Mouse (Mus musculus) stomach, embryonic 15.5 days (tissue): Measurements from ENCODE around the gene Rom1. TPM values are rescaled to one million over a fixed set of nuclear protein-coding genes. Genes with fewer than 3 reads are reported as not detected.

Experiments
- ATAC-seq: fragments of 200-750 bp; cut with Nextera tagmentation; 2 replicates; pipeline ENCODE4 v1.8.0; 2017; ENCODE audit warnings: low read depth, moderate number of reproducible peaks, moderate TSS enrichment; ENCODE audit not compliant: insufficient read depth, low FRiP score
- H3K27ac ChIP-seq: fragments of 300-500 bp; sonication (generic); 2 replicates; pipeline ENCODE4 v1.5.1; 2015; ENCODE audit warnings: mild to moderate bottlenecking, inconsistent platforms
- H3K27me3 ChIP-seq: fragments of 300-500 bp; sonication (generic); replicated peaks from 2 replicates; pipeline ENCODE4 v1.6.1; 2015; ENCODE audit warnings: inconsistent platforms
- H3K36me3 ChIP-seq: fragments of 300-500 bp; sonication (generic); 2 replicates; pipeline ENCODE4 v1.6.1; 2015; ENCODE audit warnings: inconsistent platforms
- H3K4me1 ChIP-seq: fragments of 300-500 bp; sonication (generic); 2 replicates; pipeline ENCODE4 v1.6.1; 2015; ENCODE audit warnings: inconsistent platforms
- H3K4me2 ChIP-seq: fragments of 300-500 bp; sonication (generic); 2 replicates; pipeline ENCODE4 v1.6.1; 2015; ENCODE audit warnings: mild to moderate bottlenecking, inconsistent platforms
- H3K4me3 ChIP-seq: fragments of 300-500 bp; sonication (generic); replicated peaks from 2 replicates; pipeline ENCODE4 v1.5.1; 2015; ENCODE audit warnings: inconsistent platforms
- H3K9ac ChIP-seq: fragments of 300-500 bp; sonication (generic); 2 replicates; pipeline ENCODE4 v1.6.1; 2015; ENCODE audit warnings: inconsistent platforms
- H3K9me3 ChIP-seq: fragments of 300-500 bp; sonication (generic); 2 replicates; pipeline ENCODE4 v1.6.1; 2016; ENCODE audit warnings: inconsistent platforms
- WGBS: fragments of 180-500 bp; shearing (Covaris S2); methylation state at CpG from one replicate; pipeline ENCODE4 v1.1.7; 2015; 5-methylcytosine and 5-hydroxymethylcytosine counted together
- polyA plus RNA-seq: library from polyadenylated mRNA; unstranded; fragments of >200 nt; fragmentation: Nextera tagmentation; extraction: Ambion mirVana; gene quantifications from 2 replicates; pipeline ENCODE4 v1.2.1, GENCODE M21; 2015

Gene Rom1
- polyA plus RNA-seq, 1 experiment from 2014 or later = 3.4 TPM

DNA sequence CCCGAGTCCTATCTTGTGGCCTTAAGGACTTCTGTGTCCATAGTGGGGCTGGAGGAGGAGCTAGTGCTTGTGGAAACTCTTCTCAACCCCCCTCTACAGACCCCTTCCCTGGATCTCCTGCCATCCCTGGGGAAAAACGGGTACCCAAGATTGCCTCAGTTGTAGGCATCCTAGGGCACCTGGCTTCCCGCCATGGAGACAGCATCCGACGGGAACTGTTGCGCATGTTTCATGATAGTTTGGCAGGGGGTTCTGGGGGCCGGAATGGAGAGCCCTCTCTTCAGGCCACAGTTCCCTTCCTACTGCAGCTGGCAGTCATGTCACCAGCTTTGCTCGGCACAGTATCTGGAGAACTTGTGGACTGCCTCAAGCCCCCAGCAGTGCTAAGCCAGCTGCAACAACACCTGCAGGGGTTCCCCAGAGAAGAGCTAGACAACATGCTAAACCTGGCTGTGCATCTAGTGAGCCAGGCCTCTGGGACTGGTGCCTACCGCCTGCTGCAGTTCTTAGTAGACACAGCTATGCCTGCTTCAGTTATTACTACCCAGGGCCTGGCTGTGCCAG, 33.7 kb downstream of the Rom1 start:
- Histone ChIP-seq H3K4me2 (no peak overlapping the region), H3K36me3 (peaks cover 15% of the 10 kb centered on the region), H3K9me3 (no peaks in the 10 kb centered on the region), H3K9ac (no peak overlapping the region), H3K4me1 (peaks cover 33% of the 10 kb centered on the region), H3K27ac (no peak overlapping the region), H3K27me3 (no peaks in the 10 kb centered on the region), H3K4me3 (no peak overlapping the region)
- WGBS = 89% methylated on average over 9 of the region's 9 CpGs
- ATAC-seq = no peak

DNA sequence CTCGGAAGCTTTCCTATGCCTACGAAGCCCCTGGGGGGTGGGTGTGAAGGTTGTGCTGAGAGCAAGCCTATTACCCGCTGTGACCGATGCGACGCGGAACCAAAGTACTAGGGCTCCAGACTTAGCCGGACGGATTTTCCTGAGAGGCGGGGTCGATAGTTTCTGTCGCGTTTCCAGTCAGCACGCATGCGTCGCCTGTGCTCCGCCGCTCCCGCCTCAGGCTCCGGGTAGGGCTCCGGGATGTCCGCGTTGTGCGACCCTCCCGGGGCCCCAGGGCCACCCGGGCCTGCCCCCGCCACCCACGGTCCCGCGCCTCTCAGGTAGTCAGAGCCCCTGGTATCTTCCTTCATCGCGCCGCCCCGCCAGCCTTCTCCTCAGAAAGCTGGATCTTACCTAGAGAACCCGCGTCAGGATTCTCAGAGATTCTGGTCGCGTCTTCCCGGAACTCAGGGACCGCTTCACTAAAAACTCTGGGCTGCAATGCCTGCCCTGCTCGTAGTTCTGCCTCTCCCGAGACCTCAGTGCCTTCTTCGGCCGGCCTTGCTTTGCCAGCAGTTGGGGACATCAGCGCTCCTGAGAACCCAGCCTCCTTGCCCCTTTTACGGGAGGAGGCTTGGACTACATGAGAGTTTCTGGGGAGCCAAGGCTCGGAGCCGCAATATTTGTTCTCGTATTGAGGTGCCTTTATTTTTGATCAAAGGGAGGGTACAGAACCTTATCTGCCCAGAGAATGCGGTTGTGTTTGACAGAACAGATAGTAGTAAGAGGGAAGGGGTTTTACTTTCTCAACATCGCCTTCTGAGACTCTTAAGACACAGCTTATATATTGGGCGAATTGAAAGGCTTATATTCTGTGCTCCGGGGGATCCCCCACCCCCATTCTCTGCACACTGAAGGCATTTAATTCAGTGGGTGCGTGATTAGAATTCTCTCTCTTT, 36.1 kb downstream of the Rom1 start, which contains the start of gene Ints5:
Gene Ints5, plus strand, starts transcription at position 177 of the 938 bp plus-strand sequence.
- Histone ChIP-seq H3K36me3 (peaks cover 16% of the 10 kb centered on the region), H3K27ac (peak within 1 kb of the TSS; percentile 86), H3K4me2 (peak within 1 kb of the TSS; percentile 65), H3K4me3 (peak within 1 kb of the TSS; percentile 90), H3K9ac (peak within 1 kb of the TSS; percentile 95), H3K27me3 (no peaks in the 10 kb centered on the region), H3K9me3 (no peaks in the 10 kb centered on the region), H3K4me1 (peaks cover 30% of the 10 kb centered on the region)
- ATAC-seq = peak; percentile 54
- WGBS = 2% methylated on average over 54 of the region's 54 CpGs

DNA sequence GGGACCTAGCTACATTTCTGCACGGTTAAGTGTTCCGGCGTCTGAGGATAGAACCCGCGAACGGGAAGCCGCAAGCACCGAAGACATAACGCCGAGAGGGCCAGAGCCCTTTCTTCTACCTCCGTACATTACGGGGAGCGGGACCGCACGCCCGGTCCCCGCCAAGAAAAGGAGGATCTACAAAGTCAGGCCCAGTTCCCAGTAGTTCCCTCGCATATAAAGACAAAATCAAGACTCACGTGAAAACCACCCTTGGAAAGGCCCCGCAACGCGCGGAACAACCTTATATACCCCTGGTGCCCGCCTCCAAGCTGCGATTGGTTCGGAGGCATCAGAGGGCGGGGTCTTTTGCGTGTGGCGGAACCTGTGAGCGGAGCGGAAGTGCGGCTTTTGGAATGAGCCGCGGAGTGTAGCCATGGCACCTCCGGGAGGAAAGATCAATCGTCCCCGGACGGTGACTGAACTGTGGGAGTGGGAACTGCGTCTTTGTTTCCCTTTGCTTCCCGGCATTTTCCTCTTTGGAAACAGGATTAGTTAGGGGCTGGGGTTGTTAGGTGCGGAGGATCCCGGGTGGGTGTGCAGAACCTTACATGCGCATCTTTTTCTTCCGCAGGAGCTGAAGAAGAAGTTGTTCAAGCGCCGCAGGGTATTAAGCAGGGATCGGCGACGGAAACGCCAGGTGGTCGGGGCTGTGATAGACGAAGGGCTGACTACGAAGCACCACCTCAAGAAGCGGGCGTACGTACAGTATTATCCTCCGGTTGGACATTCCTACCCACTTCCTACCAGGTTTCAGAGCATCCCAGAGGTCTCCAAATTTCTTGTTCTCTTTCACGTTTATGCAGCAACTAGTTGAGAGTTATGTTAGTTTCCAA, 40.4 kb downstream of the Rom1 start, which contains the start of the genes 1810009A15Rik and Gm49416:
Gene 1810009A15Rik, plus strand, starts transcription at position 343 of the 875 bp plus-strand sequence.
Gene Gm49416, plus strand, starts transcription at position 416 of the 875 bp plus-strand sequence.
- ATAC-seq = peak; percentile 95
- Histone ChIP-seq H3K4me3 (peak within 1 kb of the TSS; percentile 59), H3K9ac (peak within 1 kb of the TSS; percentile 55; the same call in 1 of the 2 replicates), H3K27me3 (no peaks in the 10 kb centered on the region), H3K4me1 (peaks cover 9% of the 10 kb centered on the region), H3K9me3 (no peaks in the 10 kb centered on the region), H3K27ac (peak within 1 kb of the TSS; percentile 85), H3K4me2 (peak within 1 kb of the TSS; percentile 57), H3K36me3 (0 out of 2 replicates have a peak, but pooled peaks cover 4% of the 10 kb centered on the region)
- WGBS = under 1% methylated on average over 58 of the region's 58 CpGs

DNA sequence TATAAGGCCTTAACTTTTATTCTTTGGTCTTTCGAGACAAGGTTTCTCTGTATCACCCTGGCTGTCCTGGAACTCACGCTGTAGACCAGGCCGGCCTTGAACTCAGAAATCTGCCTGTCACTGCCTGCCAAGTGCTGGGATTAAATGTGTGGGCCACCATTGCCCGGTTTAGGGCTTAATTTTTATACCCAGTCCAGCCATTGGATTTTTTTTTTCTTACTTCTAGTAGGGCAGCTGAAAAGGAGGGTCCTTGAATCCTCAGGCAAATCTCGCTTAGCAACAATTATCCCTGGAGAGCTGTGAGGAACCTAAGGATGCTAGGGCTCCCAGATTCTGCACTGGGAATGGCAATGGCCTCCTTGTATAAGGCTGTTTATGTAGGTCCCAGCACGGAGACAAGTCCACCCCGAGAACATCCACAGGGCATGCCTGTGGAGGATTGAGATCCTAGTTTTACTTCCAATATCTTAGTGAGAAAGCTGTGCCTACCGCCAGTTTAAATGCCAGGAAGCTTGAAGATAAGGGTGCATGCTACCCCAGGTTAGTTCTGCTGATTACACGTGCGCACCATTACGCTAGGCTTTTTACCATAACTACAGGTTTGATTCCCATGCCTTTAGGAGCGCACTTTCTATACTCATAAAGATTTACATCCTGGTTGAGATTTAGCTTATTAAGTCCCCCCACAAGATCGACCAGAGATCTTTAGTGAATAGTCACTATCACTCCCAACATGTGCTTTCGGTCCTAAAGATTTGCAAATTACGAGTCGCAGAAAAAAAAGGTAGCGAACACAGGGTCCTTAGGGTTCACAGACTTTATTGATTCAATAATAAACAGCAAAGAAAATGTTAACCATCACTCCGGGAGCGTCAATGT, 41.3 kb downstream of the Rom1 start:
- Histone ChIP-seq H3K36me3 (0 out of 2 replicates have a peak, but pooled peaks cover 4% of the 10 kb centered on the region), H3K27ac (peak overlapping the region; percentile 80), H3K4me2 (peak overlapping the region; percentile 57), H3K4me3 (peak overlapping the region; percentile 59), H3K9me3 (no peaks in the 10 kb centered on the region), H3K4me1 (peaks cover 6% of the 10 kb centered on the region; the same call in 1 of the 2 replicates), H3K9ac (peak overlapping the region; percentile 55; the same call in 1 of the 2 replicates), H3K27me3 (no peaks in the 10 kb centered on the region)
- ATAC-seq = no peak
- WGBS = 13% methylated on average over 19 of the region's 19 CpGs

DNA sequence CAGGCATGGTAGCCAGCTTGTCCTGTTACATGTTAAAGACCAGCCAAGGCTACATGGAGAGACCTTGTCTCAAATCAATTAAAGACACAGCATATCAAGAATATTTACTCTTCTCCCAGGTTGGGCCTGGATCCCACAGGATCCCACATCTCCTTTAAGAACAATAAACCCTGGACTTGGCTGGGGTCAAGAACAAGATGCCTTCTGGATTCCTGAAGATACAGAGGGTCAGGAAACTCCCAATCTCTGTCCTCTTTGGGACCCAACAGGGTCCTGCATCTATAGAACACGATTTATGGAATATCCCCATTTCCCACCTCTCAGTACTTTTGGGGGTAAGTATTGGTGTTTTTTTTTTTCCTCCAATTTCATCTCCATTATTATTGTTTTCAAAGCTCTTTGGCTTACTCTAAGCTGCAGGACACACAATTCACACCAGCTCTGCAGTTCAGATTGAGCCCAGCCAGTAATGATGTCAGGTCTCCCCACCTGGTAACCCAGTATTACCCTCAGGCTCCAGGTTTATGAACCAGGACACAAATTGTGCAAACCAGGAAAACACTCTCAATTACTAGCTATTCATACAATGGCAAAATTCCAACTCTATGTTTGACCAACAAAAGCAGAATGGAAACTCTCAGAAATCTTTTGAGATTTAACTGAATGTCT, 42.1 kb downstream of the Rom1 start:
- Histone ChIP-seq H3K27ac (peak overlapping the region; percentile 80), H3K4me2 (0 out of 2 replicates have a peak overlapping the region, but pooled peaks have one; percentile 57), H3K9ac (no peak overlapping the region), H3K9me3 (no peaks in the 10 kb centered on the region), H3K4me1 (peaks cover 6% of the 10 kb centered on the region; the same call in 1 of the 2 replicates), H3K4me3 (no peak overlapping the region), H3K36me3 (0 out of 2 replicates have a peak, but pooled peaks cover 4% of the 10 kb centered on the region), H3K27me3 (no peaks in the 10 kb centered on the region)
- 43% methylated on average over 1 of the region's 1 CpGs for WGBS
- no peak for ATAC-seq

DNA sequence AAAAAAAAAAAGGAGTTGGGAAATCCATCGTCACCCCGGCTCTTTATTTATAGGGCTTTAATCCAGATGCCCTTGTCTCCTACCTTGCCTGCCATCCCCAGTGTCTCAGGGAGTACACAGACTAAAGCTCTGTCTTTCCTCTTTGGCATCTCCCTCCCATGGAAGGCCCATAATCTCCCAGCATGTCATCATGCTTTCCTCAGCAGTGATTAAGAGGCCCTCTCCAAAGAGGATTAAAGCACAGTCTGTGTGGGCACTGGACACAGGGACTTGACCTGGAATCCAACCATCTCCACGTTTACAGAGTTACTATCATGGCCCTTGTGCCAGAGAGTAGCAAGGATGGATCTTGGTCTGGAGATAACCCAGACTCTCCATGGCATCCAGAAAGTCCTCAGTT, 45.5 kb downstream of the Rom1 start, which contains the start of the genes Lbhd1 and Gm49403:
Gene Lbhd1, plus strand, starts transcription at position 117 of the 400 bp plus-strand sequence.
Gene Gm49403, plus strand, starts transcription at position 315 of the 400 bp plus-strand sequence.
- H3K27ac ChIP-seq = no peak within 1 kb of the TSS
- ATAC-seq = no peak
- WGBS = 83% methylated on average over 3 of the region's 3 CpGs
- H3K9me3 ChIP-seq = no peaks in the 10 kb centered on the region
- no peak within 1 kb of the TSS for H3K4me3 ChIP-seq
- H3K4me1 ChIP-seq = peaks cover 9% of the 10 kb centered on the region; the same call in 1 of the 2 replicates
- H3K9ac ChIP-seq = no peak within 1 kb of the TSS
- no peak within 1 kb of the TSS for H3K4me2 ChIP-seq
- H3K27me3 ChIP-seq = no peaks in the 10 kb centered on the region
- H3K36me3 ChIP-seq = no peaks in the 10 kb centered on the region

DNA sequence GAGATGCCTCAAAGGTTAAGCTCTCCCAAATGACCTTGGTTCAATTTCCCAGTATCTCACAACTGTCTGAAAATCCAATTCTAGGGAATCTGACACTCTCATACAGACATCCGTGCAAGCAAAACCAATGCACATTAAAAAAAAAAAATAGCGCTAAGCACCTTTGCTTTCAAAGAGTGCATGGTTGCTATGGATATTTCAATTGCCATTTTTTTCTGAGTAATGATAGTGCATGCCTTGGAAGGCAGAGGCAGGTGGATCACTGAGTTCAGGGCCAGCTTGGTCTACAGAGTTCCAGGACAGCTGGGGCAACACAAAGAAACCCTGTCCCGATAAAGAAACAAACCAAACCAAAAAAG, 48.1 kb downstream of the Rom1 start:
- ATAC-seq = no peak
- no peak overlapping the region for H3K27ac ChIP-seq

DNA sequence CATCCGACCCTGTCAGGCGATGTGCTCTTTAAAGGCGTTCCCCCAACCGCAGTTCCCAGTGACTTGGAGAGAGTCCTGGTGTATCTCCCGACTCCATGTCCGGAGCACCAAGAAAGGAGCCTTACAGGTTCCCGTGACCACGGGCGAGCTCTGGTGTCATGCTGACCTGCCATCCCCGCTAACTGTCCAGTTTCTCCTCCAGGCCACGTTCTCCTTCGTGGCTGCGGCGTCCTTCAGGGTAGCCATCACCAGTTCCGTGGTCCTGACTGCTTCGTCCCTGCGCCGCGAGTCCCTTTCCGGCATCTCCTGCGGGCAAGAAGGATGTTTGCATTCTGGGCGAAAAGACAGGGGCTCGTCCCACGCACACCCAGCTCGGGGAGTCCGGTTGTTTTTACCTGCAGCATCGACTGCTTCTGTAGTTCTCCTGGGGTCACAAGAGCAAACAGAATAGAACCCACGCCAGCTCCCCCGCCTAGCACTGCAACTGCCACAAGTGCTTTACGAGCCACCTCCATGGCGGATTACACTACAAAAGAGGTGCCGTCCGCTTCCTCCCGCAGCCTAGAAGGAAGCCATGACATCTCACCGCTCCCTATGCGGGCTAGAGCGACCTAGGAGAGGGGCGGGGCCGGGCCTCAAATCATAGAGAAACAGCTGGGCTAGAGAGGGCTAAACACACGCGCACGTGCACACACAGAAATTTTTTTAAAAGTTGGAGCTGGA, 48.7 kb downstream of the Rom1 start, which contains the start of gene Uqcc3:
Gene Uqcc3, minus strand, starts transcription at position 613 of the 723 bp plus-strand sequence.
- peak; percentile 93 for ATAC-seq
- peaks cover 13% of the 10 kb centered on the region for H3K36me3 ChIP-seq
- peak within 1 kb of the TSS; percentile 72 for H3K4me2 ChIP-seq
- H3K4me3 ChIP-seq = peak within 1 kb of the TSS; percentile 68
- H3K4me1 ChIP-seq = peaks cover 9% of the 10 kb centered on the region; the same call in 1 of the 2 replicates
- WGBS = under 1% methylated on average over 42 of the region's 42 CpGs
- H3K9me3 ChIP-seq = no peaks in the 10 kb centered on the region
- no peaks in the 10 kb centered on the region for H3K27me3 ChIP-seq
- peak within 1 kb of the TSS; percentile 89 for H3K27ac ChIP-seq
- peak within 1 kb of the TSS; percentile 89 for H3K9ac ChIP-seq

More for the DNA sequence above, 48.1 kb downstream of the Rom1 start:
- Histone ChIP-seq H3K9me3 (no peaks in the 10 kb centered on the region), H3K4me3 (peak overlapping the region; percentile 68), H3K4me2 (peak overlapping the region; percentile 72), H3K4me1 (peaks cover 9% of the 10 kb centered on the region; the same call in 1 of the 2 replicates), H3K36me3 (peaks cover 9% of the 10 kb centered on the region; the same call in 1 of the 2 replicates), H3K27me3 (no peaks in the 10 kb centered on the region), H3K9ac (peak overlapping the region; percentile 89; the same call in 1 of the 2 replicates)
- 13% methylated on average over 3 of the region's 3 CpGs for WGBS
